Mouse (Mus musculus) brain, embryonic 14.5 days (tissue): Measurements from ENCODE around the gene Rps8.
A peak's percentile ranks its signal among the peaks of the same experiment; 100 is the strongest.

Source experiments
- CTCF ChIP-seq: fragments of 200-500 bp; IDR thresholded peaks from 2 replicates; pipeline ENCODE4 v1.5.1; 2012; ENCODE audit warnings: inconsistent platforms, mild to moderate bottlenecking, moderate library complexity, borderline replicate concordance; ENCODE audit not compliant: insufficient read depth, insufficient read length; ENCODE audit errors: extremely low read depth
- POLR2A ChIP-seq: fragments of 200-500 bp; IDR thresholded peaks from 2 replicates; pipeline ENCODE4 v1.6.1; 2012; ENCODE audit warnings: mild to moderate bottlenecking, inconsistent platforms, borderline replicate concordance; ENCODE audit not compliant: poor library complexity, insufficient read depth, insufficient read length, severe bottlenecking; ENCODE audit errors: extremely low read depth

GRCm38 (mm10) chr4:117202046-117202991 lies 46.3 kb upstream of the Rps8 start:
- TF ChIP-seq CTCF (peak; percentile 61; the same call in 1 of the 2 replicates), POLR2A (peak; percentile 13; the same call in 1 of the 2 replicates)
